Mouse (Mus musculus): ENCODE results near the gene Ddit4.
A peak's percentile ranks its signal among the peaks of the same experiment; 100 is the strongest.

Gene Ddit4

DNA sequence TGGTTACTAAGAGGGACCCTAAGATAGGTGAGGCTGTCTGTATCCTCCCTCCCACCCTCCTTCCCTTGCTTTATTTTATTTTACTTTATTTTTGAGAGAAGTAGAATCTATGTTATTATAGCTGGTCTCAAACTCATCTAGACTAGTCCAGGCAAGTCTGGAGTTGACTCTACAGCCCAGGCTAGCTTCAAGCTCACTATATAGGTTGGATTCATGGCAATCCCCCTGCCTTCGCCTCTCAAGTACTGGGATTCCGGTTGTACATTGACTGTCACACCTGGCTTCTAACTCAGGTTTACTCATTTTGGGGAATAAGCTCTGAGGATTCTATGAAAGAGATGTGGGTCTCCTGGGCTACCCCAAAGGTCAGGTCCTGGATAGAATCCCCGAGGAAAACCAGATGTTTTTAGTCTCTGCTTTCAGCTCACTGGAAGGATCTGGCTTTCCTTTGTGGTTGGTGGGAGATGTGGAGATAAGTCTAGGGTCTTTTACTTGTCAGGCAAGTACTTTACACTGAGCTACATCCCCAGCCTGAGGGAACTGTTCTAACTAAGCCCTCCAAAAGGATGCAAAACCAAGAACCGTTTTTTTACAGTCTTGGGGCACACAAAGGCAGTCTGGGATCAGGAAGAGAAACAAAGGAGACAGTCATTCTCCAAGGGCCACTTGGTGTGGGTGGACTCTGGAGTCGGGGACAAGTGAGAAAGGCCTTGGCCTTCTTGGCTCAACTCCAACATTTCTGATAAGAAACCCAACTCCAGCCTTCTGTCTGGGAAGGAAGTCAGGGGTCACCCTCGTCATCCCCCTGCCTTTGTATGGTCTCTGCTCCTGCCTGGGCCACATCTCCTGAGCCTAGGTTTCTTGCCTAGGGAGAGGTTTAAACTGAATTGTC is 3.0 kb downstream of the Ddit4 start:
- no peak for DNase-seq (ENCODE audit: low spot score)

DNA sequence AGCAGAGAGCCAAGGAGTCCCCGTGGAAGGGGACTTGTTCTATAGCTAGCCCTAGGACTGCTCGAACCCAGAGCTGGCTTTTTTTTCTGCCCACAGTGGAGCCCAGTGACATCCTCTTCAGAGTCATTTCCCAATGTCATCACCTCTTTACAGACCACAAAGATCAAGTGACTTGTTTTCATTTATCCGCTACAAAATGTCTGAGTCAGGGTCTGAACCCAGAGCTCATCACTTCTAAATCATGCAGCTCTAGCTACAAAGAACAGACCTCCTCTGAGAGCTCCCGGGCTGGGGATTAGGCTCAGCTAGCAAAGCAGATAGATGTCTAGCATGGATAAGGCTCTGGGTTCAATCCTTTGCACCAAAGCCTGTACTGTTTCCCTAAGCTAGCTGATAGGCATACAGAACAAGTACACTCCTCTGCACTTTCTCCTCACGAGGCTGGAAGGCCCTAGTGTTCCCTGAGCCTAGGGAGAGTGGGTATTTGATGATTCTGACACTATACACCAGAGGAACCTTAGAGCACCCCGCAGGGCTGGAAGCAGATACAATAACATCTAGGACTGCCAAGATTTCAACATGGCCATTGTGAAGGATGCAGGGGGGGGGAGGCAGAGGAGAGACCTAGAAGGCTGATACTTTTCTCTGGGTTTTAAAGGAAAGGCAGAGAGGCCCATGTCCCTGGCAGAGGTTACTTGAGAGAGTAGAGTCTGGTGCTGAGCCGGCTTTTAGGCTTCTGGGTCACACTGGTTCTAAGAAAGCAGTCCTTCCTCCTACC is 4.1 kb downstream of the Ddit4 start:
- no peak for DNase-seq (ENCODE audit: low spot score)

- DNase-seq (ENCODE audit: low spot score) = no peak
Measured at GRCm38 (mm10) chr10:59946362-59946761, 5.3 kb downstream of the Ddit4 start.

DNA sequence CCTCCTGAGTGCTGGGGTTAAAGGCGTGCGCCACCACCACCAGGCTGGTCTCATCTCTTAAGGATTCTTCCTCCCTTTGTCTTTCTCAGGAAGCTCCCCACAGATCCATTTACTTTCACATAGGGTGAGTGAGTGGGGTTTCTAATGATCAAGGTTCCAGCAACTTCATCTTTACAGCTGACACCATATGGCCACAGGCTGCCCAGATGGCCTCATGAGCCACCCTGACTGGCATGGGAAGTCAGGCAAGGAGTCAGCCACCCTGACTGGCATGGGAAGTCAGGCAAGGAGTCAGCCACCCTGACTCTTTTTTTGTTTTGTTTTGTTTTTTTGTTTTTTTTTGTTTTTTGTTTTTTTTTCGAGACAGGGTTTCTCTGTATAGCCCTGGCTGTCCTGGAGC is 6.2 kb downstream of the Ddit4 start:
- DNase-seq (ENCODE audit: low spot score) = no peak

DNA sequence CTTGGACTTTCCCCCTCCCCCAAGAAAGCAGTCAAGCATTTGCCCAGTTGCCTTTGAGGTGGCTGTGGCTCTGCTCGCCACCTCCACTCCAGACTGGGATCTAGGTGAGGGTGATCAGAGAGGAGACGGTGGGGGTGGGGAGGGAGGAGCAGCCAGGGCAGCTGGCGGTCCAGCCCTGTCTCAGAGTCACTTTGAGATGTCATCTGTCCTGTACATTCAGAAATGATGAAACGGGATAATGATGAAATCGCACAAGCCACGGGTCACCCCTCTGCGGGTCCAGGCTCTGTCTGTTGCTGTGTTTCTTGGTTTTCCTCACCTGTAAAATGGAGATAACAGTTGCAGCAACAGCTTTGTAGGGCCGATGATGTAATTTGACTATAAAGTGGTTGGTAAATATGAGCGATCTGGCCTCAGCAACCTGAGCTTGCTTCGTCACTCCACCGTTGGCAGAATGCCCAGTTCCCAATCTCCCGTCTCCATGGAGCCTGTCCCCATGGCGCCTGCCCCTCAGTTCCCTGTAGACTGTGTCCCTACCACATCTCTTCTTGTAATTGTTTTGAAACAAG is 8.1 kb downstream of the Ddit4 start:
- DNase-seq (ENCODE audit: low spot score) = peak; percentile 82

DNA sequence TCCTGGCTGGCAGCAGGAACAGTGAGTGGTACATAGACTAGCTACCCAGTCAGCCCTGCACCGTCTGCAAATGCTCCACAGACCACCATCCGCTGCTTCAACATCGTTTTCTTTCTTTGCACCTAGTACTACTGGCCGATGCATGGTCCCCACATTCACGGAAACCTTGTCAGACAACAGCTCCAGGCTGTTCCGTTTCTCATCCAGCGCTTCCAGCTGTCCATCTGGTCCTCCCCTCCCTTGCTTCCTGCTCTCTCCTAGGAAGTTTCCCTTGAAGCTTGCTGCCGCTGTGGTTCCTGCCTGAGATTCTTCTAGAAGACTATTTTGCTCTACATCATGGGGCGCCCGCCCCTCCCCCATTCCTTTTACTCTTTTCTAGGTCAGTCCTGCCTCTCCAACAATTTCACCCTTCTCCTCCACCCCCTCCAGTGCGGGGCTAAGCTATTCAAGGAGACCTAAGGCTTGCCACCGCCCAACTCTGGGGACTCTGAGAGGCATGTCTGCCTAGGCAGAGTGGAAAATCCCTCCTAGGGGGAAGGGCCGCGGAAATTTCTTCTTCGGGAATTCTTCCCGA is 8.7 kb downstream of the Ddit4 start:
- peak; percentile 25 for DNase-seq (ENCODE audit: low spot score)

DNA sequence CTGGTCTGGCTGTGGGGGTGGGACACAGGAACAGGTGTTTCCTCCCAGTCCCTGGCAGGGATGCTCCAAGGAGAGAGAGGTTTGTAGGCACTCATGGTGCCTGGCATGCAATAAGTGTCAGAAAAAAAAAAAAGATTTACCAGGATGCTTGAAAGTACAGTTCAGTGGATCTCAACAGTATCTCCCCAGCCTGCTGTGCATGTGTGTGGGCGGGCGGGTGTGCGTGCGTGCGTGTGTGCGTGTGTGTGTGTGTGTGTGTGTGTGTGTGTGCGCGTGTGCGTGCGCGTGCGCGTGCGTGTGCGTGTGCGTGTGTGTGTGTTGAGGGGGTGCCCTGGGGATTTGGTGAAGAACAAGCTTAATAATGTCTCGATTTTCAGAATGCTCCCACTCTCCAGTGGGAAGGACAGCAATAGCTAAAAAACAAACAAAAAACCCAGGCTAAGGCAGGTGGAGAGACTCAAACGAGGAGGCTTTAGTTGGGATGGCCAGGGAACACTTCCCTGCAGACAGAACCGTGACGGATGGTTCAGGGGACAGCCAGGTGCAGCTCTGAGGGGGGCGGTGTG is 9.3 kb downstream of the Ddit4 start:
- no peak for DNase-seq (ENCODE audit: low spot score)

- DNase-seq (ENCODE audit: low spot score) = no peak
Measured at GRCm38 (mm10) chr10:59939081-59939480, 12.6 kb downstream of the Ddit4 start.

- DNase-seq (ENCODE audit: low spot score) = no peak
Measured at GRCm38 (mm10) chr10:59938662-59939061, 13.0 kb downstream of the Ddit4 start.

- DNase-seq (ENCODE audit: low spot score) = no peak
Measured at GRCm38 (mm10) chr10:59936058-59936856, 15.4 kb downstream of the Ddit4 start.

DNA sequence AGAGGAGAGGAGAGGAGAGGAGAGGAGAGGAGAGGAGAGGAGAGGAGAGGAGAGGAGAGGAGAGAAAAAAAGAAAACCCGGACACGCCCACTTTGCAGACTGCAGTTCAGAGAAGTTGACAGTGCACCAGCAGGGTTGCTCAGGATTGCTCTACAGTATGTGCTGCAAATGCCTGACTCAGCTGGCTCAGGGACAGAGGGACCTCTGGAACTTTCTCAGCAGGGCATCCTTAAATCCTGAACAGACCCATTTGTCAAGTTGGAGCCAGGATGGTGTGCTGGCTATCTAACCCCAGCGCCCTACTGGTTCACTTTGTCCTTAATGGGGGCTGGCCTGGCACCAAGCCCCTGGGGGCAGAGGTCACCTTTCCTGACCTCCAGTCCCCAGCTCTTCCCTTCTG is 17.6 kb downstream of the Ddit4 start:
- no peak for DNase-seq (ENCODE audit: low spot score)

DNA sequence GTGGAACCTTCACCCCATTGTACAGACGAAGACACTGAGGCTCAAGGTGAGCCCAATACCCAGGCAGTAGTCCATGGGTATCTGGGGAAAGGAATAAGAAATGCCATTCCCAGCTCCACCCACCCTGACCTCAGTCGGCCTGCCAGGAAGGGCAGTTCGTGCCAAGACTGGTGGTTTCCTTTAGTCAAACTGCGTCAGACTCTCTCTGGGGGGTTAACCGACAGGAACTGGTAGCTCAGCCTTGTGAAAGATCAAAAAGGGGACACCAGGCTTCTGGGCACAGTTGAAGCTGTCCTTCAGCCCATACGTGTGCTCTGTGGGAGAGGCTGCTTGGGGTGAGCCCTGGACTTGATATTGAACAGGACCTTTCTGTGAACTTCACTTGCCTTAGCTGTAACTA is 19.1 kb downstream of the Ddit4 start:
- no peak for DNase-seq (ENCODE audit: low spot score)

DNA sequence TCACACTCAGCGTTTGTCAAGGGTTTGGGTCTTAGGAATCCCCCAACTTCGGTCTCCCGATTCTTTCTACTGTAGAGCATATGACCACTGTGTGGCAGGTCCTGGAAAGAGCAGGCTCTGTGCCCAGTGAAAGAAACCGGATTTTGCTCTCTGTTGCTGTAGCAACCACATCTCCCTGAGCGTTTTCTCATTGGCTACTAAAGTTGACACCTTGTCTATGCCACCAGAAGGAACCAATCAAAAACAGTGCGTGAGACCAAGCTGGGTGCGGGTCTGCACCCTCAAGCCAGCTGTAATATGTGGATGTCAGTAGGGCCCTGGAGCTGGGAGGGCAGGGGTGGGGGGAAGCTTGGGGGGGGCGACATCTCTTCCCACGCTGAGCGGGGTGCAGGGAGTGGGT is 20.6 kb downstream of the Ddit4 start:
- no peak for DNase-seq (ENCODE audit: low spot score)

DNA sequence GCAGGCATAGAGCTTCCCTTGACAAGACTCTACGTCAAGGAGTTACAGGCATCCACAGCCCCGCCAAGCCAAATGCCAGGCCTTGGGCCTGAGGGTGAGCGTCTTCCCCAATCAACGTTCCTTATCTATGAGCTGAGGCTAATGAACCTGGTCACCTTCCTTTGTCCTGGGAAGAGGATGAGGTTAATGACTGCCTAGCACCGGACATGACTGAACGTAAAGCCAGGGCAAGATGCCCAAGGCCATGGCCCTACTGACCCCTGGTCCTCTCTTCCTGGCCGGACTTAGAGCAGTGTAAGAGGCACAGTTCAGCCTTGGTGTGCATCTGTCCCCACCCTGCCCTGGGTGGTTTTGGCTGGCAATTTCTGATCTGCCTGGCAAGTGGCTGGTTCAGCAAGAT is 22.4 kb downstream of the Ddit4 start:
- no peak for DNase-seq (ENCODE audit: low spot score)

DNA sequence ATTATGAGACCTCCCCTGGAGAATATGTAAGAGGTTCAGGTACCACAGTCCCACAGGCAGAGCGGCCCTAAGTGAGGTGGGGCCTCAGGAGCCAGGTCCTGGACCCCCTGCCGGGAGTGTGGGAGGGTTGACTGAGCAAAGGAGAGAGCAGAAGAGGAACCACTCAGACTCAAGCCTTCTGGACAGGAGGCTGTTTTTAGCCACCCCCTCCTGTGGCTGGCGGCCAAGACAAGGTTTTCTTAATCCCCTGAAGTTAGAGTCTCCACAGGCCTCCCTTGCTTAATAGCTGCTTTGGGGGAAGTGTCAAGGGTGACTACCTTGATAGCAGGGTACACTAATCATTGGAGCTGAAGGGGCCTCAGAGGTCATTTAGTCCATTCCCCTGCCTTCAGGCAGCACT is 27.3 kb downstream of the Ddit4 start:
- no peak for DNase-seq (ENCODE audit: low spot score)

- no peak for DNase-seq (ENCODE audit: low spot score)
Measured at GRCm38 (mm10) chr10:59923493-59923892, 28.1 kb downstream of the Ddit4 start.

DNA sequence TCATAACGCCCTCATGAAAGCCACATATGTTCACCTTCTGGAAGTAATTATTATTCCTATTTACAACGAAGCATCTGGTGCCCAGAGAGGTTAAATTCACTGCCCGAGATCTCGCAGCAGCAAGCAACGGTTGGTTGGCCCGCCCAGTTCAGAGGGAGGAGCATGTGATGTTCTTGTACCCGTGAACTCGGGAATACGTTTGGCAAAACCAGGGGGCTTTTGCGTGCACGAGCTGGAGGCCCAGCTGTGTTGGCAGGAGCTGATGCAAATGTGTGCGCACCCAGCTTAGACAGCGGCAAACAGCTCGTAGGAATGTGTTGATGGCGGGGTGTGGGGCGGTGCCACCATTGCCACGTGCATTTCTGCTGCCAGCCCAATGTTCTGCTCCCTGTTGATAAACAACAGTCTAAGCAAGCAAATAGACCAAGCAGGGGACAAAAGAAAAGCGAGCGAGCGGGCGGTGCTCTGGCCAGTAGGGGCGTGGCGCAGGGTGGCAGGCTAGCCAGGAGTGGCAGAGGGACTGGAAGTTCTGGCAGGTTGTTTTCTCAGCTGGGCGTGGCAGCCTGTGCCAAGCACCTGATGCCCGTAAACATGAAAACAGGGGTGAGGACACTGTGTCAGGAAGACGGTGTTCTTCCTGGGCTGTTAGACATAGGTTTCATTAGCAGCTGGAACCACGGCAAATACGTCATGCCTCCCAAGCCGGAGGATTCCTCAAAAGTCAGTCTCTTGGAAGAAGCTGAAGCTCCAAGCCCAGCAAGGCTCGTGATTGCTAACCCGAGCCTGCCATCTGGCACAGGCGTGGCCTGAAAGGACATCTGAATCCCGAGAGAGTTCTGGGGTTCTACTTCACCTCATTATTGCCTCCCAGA is 30.6 kb downstream of the Ddit4 start:
- DNase-seq (ENCODE audit: low spot score) = peak; percentile 71

DNA sequence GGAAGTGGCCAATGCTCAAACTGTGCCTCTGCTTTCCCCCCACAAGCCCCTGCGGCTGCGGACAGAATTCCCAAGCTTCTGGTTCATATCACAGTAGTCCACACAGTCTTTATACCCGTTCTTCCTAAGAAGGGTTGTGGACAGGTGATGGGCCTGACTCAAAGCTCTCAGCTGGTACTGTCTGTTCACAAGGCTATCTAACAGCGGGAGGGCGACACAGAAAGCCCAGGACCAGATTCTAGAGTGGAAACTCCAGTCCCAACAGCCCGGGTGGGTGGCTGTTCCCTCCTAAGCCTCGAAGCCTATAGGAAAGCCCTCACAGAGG is 31.2 kb downstream of the Ddit4 start:
- DNase-seq (ENCODE audit: low spot score) = no peak

DNA sequence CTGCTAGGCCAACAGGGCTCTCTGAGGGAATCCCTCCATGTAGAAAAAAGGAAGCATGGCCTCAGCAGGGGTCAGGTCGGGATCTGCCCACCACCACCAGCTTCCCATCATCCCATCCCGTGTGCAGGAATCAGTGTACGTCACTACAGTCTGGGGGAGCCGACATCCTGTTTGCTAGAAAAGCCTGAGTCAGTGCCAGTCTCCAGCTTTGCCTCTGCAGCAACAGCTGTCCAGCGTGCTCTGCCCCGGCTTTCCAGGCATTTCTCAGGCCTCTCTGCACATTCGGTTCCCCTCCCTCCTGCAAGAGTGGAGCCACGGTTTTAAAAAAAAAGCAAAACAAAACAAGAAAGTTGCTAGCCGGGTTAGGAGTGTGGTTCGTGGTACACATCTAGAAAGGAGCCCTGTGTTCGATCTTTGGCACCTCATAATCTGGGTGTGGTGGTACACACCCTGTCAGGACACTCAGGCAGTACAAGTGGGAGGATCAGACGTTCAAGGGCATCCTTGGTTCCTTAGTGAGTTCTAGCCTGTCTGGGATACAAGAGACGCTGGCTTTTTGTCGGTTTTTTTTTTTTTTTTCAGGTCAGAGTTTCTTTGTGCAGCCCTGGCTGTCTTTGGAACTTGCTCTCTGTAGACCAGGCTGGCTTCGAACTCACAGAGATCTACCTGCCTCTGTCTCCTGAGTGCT is 32.0 kb downstream of the Ddit4 start:
- no peak for DNase-seq (ENCODE audit: low spot score)

DNA sequence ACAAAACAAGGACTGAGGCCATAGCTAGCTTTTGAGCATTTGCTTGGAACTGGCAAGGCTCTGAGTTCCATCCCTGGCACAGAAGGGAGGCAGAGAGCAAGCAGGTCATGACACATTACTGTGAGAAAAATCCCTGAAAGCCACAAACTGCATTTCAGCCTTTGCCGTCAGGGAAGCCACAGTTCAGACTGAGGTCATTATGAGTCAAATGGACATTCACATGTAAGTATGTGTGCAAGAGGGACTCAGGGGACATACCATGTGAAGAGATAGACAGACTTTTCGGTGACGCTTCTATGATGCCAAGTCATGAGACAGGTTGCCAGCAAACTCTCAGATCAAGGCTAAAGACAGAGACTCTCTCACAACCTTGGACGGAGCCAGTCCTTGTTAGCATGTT is 33.5 kb downstream of the Ddit4 start:
- DNase-seq (ENCODE audit: low spot score) = no peak
